Mouse (Mus musculus): Measurements from ENCODE around the gene Madd. TPM values are rescaled to one million over a fixed set of nuclear protein-coding genes. Genes with fewer than 3 reads are reported as not detected.
A peak's percentile ranks its signal among the peaks of the same experiment; 100 is the strongest.

Gene Madd
- polyA plus RNA-seq, 1 experiment from 2014 or later, result 23.1 TPM

DNA sequence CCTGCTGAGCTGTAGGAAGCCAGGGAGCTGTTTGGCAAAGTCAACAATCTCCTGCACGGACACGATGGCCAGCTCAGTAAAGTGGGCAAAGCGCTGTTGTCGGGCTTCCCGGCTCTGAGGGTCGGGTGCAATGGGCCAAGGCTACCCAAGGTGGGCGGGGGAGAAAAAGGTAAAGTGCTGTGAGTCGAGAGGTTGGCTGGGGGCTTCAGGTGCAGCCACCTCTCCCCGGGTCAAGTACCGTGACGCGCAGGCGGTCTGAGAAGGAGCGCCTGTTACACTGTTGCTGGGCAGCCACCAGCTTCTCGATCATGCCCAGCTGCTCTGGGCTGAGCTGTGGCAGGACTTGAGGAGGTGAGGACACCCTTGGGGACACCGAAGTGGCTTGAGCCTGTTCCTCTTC, 6.9 kb upstream of the Madd start:
- 89% methylated on average over 16 of the region's 16 CpGs for WGBS
- H3K4me3 ChIP-seq, result no peak overlapping the region

DNA sequence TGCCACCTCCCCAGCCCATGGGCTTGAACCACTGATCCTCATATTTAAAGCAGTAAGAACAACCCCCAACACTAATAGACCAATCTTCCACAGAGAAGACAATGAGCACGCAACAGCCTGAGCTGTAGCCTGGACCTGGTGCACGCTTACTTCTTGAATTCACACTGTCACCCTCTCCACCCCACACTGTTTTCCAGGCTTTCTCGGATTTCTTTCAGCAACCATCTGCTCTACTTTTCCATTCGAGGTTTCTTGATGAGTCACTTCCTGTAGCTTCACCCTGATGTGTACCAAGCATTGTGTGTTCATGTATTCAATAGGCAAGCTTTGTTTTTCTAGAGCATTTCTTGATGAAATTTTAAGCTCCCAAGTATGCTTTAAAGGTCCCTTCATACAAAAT, 3.8 kb upstream of the Madd start:
- H3K9me3 ChIP-seq, result no peaks in the 10 kb centered on the region
- H3K4me1 ChIP-seq (replicated peaks), result peaks cover 9% of the 10 kb centered on the region
- no peaks in the 10 kb centered on the region for H3K27me3 ChIP-seq (ENCODE audit: insufficient read depth, poor library complexity, severe bottlenecking)
- no peak overlapping the region for H3K27ac ChIP-seq
- no peak for DNase-seq (ENCODE audit: low spot score)
- H3K36me3 ChIP-seq, result no peaks in the 10 kb centered on the region
- 77% methylated on average over 4 of the region's 4 CpGs for WGBS
- H3K4me3 ChIP-seq, result no peak overlapping the region

More for the DNA sequence above, 6.9 kb upstream of the Madd start:
- H3K9me3 ChIP-seq, result no peaks in the 10 kb centered on the region
- H3K27ac ChIP-seq, result no peak overlapping the region
- DNase-seq (ENCODE audit: low spot score), result no peak
- peaks cover 15% of the 10 kb centered on the region for H3K4me1 ChIP-seq (replicated peaks)
- no peaks in the 10 kb centered on the region for H3K36me3 ChIP-seq
- peaks cover 6% of the 10 kb centered on the region; the same call in 1 of the 2 replicates for H3K27me3 ChIP-seq (ENCODE audit: insufficient read depth, poor library complexity, severe bottlenecking)

DNA sequence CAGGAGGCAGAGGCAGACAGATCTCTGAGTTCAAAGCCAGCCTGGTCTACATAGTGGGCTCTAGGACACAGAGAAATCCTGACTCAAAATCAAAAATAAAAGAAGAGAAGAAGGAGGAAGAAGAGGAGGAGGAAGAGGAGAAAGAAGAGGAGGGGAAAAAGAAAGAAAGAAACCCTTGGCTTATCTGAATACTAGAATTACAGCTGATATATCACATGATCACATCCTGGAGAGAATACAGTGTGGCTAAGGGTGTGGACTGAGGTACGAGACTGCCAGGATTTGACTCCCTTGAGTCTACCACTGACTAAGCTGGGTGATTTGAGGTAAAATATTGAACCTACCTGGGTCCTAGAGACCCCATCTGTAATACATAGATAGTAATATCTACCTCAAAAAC, 2.6 kb upstream of the Madd start:
- Histone ChIP-seq H3K4me3 (no peak overlapping the region), H3K9me3 (no peaks in the 10 kb centered on the region), H3K36me3 (no peaks in the 10 kb centered on the region), H3K27ac (no peak overlapping the region), H3K27me3 (ENCODE audit: insufficient read depth, poor library complexity, severe bottlenecking) (no peaks in the 10 kb centered on the region), H3K4me1 (replicated peaks) (peaks cover 19% of the 10 kb centered on the region)
- WGBS, result 84% methylated on average over 1 of the region's 1 CpGs
- no peak for DNase-seq (ENCODE audit: low spot score)

DNA sequence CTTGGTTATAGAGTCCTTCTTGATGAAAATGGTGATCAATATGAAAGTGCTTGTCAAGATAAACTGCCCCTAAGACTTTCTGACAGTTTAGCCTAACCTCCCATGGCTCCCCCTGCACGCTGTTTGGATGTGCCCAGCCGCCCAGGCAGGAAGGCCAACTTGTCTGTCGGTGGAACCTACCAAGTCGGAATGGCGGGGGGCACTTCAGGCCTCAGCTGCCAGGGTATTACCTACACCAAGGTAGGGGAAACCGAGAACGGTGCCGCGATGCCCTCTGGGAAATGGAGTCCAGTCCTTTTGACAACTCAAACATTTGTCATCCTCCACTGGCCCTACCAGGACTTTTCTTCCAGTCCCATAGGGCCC, 506 bp downstream of the Madd start:
- WGBS, result under 1% methylated on average over 9 of the region's 9 CpGs
- no peaks in the 10 kb centered on the region for H3K9me3 ChIP-seq
- H3K27me3 ChIP-seq (ENCODE audit: insufficient read depth, poor library complexity, severe bottlenecking), result no peaks in the 10 kb centered on the region
- DNase-seq (ENCODE audit: low spot score), result peak; percentile 95
- peaks cover 9% of the 10 kb centered on the region for H3K36me3 ChIP-seq
- H3K4me1 ChIP-seq (replicated peaks), result peaks cover 29% of the 10 kb centered on the region
- peak overlapping the region; percentile 88 for H3K27ac ChIP-seq
- peak overlapping the region; percentile 81 for H3K4me3 ChIP-seq

DNA sequence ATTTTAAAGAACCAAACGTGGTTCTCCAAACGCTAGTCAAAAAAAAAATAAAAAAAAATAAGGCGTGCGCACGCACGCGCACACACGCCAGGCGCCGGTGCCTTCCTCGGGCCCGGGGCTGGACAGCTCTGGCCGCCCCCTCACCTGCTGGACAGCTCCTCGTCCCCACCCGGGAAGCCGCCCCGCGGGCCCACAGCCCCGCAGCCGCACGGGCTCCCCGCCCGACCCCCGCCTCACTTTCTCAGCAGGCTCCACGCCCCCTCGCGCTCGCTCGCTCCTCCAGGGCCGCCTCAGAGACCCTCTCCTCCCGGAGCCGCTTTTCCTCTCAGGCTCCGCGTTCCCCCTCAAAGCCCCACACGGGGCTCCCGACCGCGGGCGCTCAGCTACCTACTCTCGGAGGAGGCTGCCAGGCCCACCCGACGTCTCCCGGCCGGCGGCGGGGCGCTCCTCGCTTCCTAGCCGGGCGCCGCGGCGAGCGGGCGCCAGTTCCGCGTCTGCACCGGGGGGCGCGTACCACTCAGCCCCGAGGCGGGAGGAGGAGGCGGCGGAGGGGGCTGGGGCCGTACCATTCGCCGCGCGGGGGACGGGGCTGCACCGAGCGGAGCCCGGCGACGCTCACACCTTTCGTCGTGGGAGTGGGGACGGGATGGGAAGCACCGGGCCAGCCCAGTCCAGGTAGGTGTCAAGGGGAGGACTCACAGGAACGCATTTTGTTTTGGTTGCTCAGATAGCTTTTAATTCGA, 1.1 kb downstream of the Madd start:
- under 1% methylated on average over 81 of the region's 81 CpGs for WGBS
- DNase-seq (ENCODE audit: low spot score), result peak; percentile 86
- peaks cover 29% of the 10 kb centered on the region for H3K4me1 ChIP-seq (replicated peaks)
- H3K27ac ChIP-seq, result peak overlapping the region; percentile 88
- H3K4me3 ChIP-seq, result peak overlapping the region; percentile 81
- peaks cover 15% of the 10 kb centered on the region for H3K36me3 ChIP-seq
- H3K27me3 ChIP-seq (ENCODE audit: insufficient read depth, poor library complexity, severe bottlenecking), result no peaks in the 10 kb centered on the region
- no peaks in the 10 kb centered on the region for H3K9me3 ChIP-seq

DNA sequence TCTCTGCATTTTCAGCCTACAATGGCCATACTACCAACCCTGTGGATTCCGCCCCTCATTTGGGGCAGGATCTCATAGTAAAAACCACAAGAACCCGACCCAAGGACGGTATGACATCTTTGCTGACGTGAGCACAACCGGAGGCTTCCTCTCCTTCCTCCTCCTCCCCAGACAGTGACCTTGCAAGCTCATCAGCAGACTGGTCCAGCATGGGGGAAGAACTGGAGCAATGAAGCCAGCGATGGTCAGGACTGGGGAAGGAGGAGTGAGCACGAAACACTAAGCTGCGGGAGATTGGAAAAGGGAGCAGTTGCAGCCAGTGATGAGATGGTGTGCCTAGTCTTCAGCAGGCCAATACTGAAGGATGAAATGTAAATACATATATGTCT, 1.6 kb downstream of the Madd start:
- Histone ChIP-seq H3K4me3 (peak overlapping the region; percentile 81), H3K27me3 (ENCODE audit: insufficient read depth, poor library complexity, severe bottlenecking) (no peaks in the 10 kb centered on the region), H3K27ac (peak overlapping the region; percentile 88), H3K9me3 (no peaks in the 10 kb centered on the region), H3K36me3 (peaks cover 18% of the 10 kb centered on the region), H3K4me1 (replicated peaks) (peaks cover 29% of the 10 kb centered on the region)
- DNase-seq (ENCODE audit: low spot score), result no peak
- 12% methylated on average over 8 of the region's 8 CpGs for WGBS

DNA sequence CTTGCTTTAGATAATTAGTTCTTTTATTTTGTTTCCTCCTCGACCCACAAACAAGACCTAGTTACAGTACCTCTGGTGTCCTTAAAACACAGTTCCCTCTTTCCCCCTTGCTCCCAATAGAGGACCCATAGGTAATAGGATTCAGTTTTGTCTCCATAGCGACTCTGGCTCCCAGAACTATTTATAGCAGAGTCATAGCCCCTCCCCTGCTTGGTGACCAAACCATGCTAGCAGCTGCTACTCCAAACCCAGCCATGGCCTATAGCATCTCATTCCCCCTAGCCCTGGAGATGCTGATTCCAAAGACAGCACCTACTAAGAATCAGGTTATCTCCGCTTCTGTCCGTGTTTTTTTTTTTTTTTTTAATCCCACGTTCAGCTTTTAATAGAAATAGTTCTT, 2.9 kb downstream of the Madd start:
- whole genome bisulfite sequencing, result 73% methylated on average over 5 of the region's 5 CpGs

DNA sequence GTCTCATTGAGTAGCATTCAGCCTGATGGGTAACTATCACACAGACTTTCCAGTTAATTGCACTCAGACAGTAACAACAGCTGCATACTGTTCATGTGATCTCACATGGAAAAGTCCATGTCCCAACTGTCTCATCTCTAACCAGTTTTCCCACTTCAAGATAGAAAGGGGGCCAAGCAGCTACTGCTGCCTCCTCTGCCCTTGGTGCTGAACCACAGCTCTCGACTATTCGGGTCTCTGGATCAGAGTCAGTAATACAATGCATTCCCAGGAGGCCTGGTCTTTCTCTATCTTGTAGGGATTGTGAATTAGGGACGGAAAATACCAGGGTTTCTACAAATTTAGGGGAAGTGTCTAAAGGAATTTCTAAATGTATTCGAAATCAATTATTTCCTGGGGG, 3.8 kb downstream of the Madd start:
- H3K4me3 ChIP-seq, result no peak overlapping the region
- 42% methylated on average over 4 of the region's 4 CpGs for WGBS
- no peak for DNase-seq (ENCODE audit: low spot score)
- no peaks in the 10 kb centered on the region for H3K9me3 ChIP-seq
- H3K27ac ChIP-seq, result no peak overlapping the region
- peaks cover 29% of the 10 kb centered on the region for H3K4me1 ChIP-seq (replicated peaks)
- peaks cover 40% of the 10 kb centered on the region for H3K36me3 ChIP-seq
- H3K27me3 ChIP-seq (ENCODE audit: insufficient read depth, poor library complexity, severe bottlenecking), result no peaks in the 10 kb centered on the region

More for the DNA sequence above, 2.9 kb downstream of the Madd start:
- no peak for DNase-seq (ENCODE audit: low spot score)
- Histone ChIP-seq H3K4me1 (replicated peaks) (peaks cover 29% of the 10 kb centered on the region), H3K27ac (no peak overlapping the region), H3K9me3 (no peaks in the 10 kb centered on the region), H3K27me3 (ENCODE audit: insufficient read depth, poor library complexity, severe bottlenecking) (no peaks in the 10 kb centered on the region), H3K4me3 (no peak overlapping the region), H3K36me3 (peaks cover 31% of the 10 kb centered on the region)

DNA sequence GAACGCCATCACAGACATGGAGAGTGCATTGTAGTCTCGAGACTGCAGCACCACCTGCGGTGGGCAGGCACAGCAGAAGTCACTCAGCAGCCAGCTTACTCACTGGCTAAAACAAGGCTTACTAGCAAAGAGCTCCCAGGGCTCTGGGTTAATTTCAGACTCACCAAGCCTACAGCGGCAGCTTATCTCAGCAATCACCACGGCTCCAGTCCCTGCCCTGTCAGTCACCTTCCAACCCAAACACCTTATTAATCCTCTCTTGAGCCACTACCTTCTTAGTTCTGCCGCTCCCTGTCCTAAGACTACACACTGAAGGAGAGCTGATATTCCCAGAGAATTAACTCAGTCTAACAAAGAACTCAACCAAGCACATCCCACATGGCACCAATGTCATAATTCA, 7.4 kb downstream of the Madd start:
- no peaks in the 10 kb centered on the region for H3K27me3 ChIP-seq (ENCODE audit: insufficient read depth, poor library complexity, severe bottlenecking)
- peaks cover 10% of the 10 kb centered on the region for H3K4me1 ChIP-seq (replicated peaks)
- no peak overlapping the region for H3K27ac ChIP-seq
- H3K9me3 ChIP-seq, result no peaks in the 10 kb centered on the region
- no peak overlapping the region for H3K4me3 ChIP-seq
- DNase-seq (ENCODE audit: low spot score), result no peak
- H3K36me3 ChIP-seq, result peaks cover 75% of the 10 kb centered on the region
- WGBS, result 76% methylated on average over 6 of the region's 6 CpGs

DNA sequence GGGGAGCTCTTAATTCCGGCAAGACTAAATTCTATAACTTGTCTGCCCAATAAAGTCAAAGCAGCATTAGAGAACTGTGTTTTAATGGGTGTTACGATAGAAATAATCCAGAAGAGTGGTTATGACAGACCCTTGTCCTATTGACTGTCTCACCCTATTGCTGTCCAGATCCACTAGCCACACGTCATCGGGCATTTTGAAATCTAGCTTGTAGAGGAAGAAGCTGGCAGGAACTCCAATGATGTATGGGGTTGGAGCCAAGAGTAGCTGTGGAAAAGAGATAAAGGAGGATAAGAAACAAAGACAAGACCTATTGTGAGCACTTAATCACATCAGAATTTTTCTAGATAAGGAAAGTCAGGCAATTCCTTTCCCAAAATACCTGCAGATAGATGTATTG, 8.1 kb downstream of the Madd start:
- H3K4me1 ChIP-seq (replicated peaks), result peaks cover 3% of the 10 kb centered on the region
- H3K9me3 ChIP-seq, result no peaks in the 10 kb centered on the region
- H3K27ac ChIP-seq, result no peak overlapping the region
- 89% methylated on average over 4 of the region's 4 CpGs for WGBS
- H3K36me3 ChIP-seq, result peaks cover 79% of the 10 kb centered on the region
- no peaks in the 10 kb centered on the region for H3K27me3 ChIP-seq (ENCODE audit: insufficient read depth, poor library complexity, severe bottlenecking)
- no peak overlapping the region for H3K4me3 ChIP-seq
- DNase-seq (ENCODE audit: low spot score), result no peak

DNA sequence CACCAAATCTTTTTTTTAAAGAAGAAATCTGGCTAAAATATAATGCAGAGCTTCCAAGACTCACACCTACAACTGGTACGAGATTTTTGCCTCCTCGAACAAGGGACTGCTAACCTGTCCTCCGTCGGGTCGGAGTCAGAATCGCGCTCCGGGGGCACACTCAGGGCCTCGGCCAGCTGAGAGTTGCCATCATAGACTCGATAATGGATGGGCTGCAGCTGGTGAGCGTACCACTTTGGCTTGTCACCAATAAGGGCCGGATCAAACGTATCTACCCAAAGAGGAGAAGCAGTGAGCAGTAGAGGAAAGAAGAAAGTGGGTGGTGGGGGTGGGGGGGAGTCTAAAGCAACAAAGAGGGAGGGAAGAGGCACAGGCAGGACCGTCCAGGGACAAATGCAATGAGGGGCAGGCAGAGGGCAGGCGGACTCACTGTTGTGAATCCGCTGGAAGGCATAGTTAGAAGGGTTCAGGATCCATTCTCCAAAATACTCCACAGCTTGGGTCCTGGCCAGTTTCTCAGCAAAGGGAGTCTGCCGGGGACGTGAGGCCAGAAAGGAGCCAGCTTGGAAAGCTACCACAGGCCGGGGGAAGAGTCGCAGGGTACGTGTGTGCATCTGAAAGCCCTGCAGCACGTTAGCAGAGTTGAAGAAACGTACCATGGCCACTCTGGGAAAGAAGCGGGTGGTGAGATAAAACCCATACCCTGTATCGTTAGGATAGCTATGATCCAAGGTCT, 13.9 kb downstream of the Madd start:
- DNase-seq (ENCODE audit: low spot score), result no peak
- Histone ChIP-seq H3K27me3 (ENCODE audit: insufficient read depth, poor library complexity, severe bottlenecking) (no peaks in the 10 kb centered on the region), H3K36me3 (peaks cover 87% of the 10 kb centered on the region), H3K9me3 (no peaks in the 10 kb centered on the region), H3K4me3 (no peak overlapping the region), H3K4me1 (replicated peaks) (no peaks in the 10 kb centered on the region), H3K27ac (no peak overlapping the region)
- WGBS, result 91% methylated on average over 25 of the region's 25 CpGs

DNA sequence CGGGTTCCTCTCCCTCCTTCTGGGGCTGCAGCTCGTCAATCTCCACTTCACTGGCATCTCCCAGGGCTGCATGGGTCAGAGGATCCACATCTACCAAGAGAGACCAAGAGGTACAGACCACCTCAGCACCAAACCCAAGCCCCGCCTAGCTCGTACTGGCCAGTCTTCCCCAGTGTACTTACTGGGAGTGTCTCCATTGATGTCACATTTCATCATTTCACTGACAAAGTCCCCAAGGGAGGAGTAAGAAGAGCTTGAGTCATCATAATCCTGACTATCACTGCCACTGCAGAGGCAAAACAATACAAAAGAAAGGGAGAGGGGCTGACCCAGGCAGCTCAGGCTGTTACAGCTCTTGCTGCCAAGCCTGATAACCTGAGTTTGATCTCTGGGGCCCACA, 16.0 kb downstream of the Madd start:
- no peaks in the 10 kb centered on the region for H3K4me1 ChIP-seq (replicated peaks)
- H3K36me3 ChIP-seq, result peaks cover 85% of the 10 kb centered on the region
- DNase-seq (ENCODE audit: low spot score), result no peak
- no peak overlapping the region for H3K27ac ChIP-seq
- H3K27me3 ChIP-seq (ENCODE audit: insufficient read depth, poor library complexity, severe bottlenecking), result no peaks in the 10 kb centered on the region
- WGBS, result 77% methylated on average over 4 of the region's 4 CpGs
- no peaks in the 10 kb centered on the region for H3K9me3 ChIP-seq
- H3K4me3 ChIP-seq, result no peak overlapping the region

DNA sequence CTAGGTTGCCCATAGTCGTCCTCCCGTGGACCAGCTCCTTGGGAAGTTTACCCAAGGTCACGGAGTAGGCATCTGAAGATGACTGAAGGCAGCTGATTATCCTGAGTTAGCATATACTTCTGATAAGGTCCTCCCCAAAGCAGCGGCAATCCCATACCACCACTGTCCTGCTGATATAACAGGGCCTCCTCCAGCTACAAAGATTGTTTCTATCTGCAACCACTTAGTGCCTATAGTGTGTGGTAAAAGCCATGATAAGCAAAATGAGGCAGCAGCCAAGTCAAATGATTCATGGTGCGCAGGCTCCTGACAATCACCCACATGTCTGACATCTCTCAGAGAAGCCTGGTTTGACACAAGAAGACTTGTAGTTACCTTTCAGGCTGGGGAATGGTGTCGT, 18.6 kb downstream of the Madd start:
- no peak overlapping the region for H3K27ac ChIP-seq
- H3K27me3 ChIP-seq (ENCODE audit: insufficient read depth, poor library complexity, severe bottlenecking), result no peaks in the 10 kb centered on the region
- H3K4me3 ChIP-seq, result no peak overlapping the region
- H3K9me3 ChIP-seq, result no peaks in the 10 kb centered on the region
- WGBS, result 91% methylated on average over 6 of the region's 6 CpGs
- DNase-seq (ENCODE audit: low spot score), result no peak
- H3K4me1 ChIP-seq (replicated peaks), result no peaks in the 10 kb centered on the region
- peaks cover 89% of the 10 kb centered on the region for H3K36me3 ChIP-seq
